Mouse (Mus musculus): ENCODE measurements at regions not wholly inside any gene's neighbourhood (a gene's known extent, or its start where the extent isn't known, plus 50 kb on each side); places are given as distances from the start of the nearest gene placed in this dataset.

GRCm38 (mm10) chr17:87513822-87514221 is 67.1 kb upstream of the Calm2 start:
- H3K27me3 ChIP-seq (ENCODE audit: control insufficient read depth, insufficient read depth, insufficient read length) = no peaks in the 10 kb centered on the region
- no peak overlapping the region for H3K4me3 ChIP-seq
- no peak overlapping the region for H3K4me2 ChIP-seq (ENCODE audit: low read depth)
- H3K36me3 ChIP-seq (ENCODE audit: control insufficient read depth, insufficient read depth) = no peaks in the 10 kb centered on the region
- no peak overlapping the region for H3ac ChIP-seq (ENCODE audit: control insufficient read depth, insufficient read length)
- TF ChIP-seq POLR2AphosphoS2 (IDR thresholded peaks at IDR 0.05; ENCODE audit: insufficient read length, low read depth) = no peak
- TF ChIP-seq SRF (IDR thresholded peaks at IDR 0.05; ENCODE audit: control insufficient read depth, insufficient read length, low read depth) = no peak
- TF ChIP-seq CEBPB (IDR thresholded peaks at IDR 0.05; ENCODE audit: insufficient read depth, poor library complexity, severe bottlenecking) = no peak
- no peak for TF ChIP-seq TCF3 (IDR thresholded peaks at IDR 0.05; ENCODE audit: insufficient read length, low read depth)
- no peak for TF ChIP-seq POLR2A (IDR thresholded peaks at IDR 0.05; ENCODE audit: insufficient read length, low read depth)
- no peak for TF ChIP-seq MYOD1 (IDR thresholded peaks at IDR 0.05; ENCODE audit: control insufficient read depth in 1 of 3, insufficient read length in 2 of 3, low read depth in 2 of 3)
- H3K79me2 ChIP-seq (ENCODE audit: control insufficient read depth, insufficient read depth) = no peaks in the 10 kb centered on the region

DNA sequence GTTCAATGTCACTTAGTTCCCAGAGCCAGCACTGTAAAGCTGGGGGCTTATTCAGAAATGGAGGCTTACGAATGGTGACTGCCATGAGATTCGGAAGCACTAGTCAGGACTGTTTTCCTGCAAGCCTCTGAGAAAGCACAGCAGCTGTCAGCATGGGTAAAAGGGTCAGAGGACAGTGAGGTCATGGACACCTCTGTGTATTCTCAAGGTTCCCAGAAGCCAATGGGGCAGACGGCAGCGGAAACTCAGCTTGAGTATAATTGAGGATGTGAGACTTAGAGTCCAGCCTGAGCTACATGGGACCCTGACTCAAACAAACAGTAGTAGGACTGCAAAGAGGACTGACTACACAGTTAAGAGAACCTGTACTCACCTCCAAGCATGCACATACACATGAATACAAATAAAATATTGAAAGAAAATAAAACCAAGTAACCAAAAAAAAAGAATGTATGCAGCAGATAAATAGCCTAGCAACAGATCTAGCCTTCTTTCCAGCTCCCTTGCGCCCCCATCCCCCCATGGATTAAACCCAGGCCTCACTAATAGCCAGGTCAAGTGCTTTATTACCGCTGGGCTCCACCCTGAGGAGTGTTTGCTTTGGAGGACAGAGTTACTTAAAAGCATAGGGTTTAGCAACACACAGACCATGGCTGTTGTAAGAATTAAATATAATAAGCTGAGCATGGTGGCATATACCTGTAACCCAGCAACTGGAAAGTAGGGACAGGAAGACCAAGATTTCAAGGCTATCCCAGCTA is 67.8 kb upstream of the Calm2 start:
- TF ChIP-seq MYOG (IDR thresholded peaks at IDR 0.05; ENCODE audit: control insufficient read depth in 1 of 3, insufficient read depth in 1 of 3, insufficient read length in 2 of 3, low read depth in 2 of 3) = no peak
- TF ChIP-seq USF1 (IDR thresholded peaks at IDR 0.05; ENCODE audit: low read depth) = no peak
- no peak for TF ChIP-seq TCF3 (IDR thresholded peaks at IDR 0.05; ENCODE audit: insufficient read length, low read depth)
- TF ChIP-seq TCF12 (IDR thresholded peaks at IDR 0.05; ENCODE audit: insufficient read depth, poor library complexity, severe bottlenecking) = no peak
- Histone ChIP-seq H3K27me3 (ENCODE audit: control insufficient read depth, insufficient read depth, insufficient read length) (peaks cover 5% of the 10 kb centered on the region), H3K4me2 (ENCODE audit: low read depth) (no peak overlapping the region), H3ac (ENCODE audit: control insufficient read depth, insufficient read length) (no peak overlapping the region), H3K36me3 (ENCODE audit: control insufficient read depth, insufficient read depth) (no peaks in the 10 kb centered on the region), H3K4me3 (no peak overlapping the region), H3K79me2 (ENCODE audit: control insufficient read depth, insufficient read depth) (no peaks in the 10 kb centered on the region)

- Histone ChIP-seq H3K36me3 (ENCODE audit: control insufficient read depth, insufficient read depth) (no peaks in the 10 kb centered on the region), H3ac (ENCODE audit: control insufficient read depth, insufficient read length) (no peak overlapping the region), H3K4me2 (ENCODE audit: low read depth) (no peak overlapping the region), H3K27me3 (ENCODE audit: control insufficient read depth, insufficient read depth, insufficient read length) (peaks cover 9% of the 10 kb centered on the region), H3K4me3 (no peak overlapping the region), H3K79me2 (ENCODE audit: control insufficient read depth, insufficient read depth) (no peaks in the 10 kb centered on the region)
- no peak for TF ChIP-seq MYOD1 (IDR thresholded peaks at IDR 0.05; ENCODE audit: control insufficient read depth in 1 of 3, insufficient read length in 2 of 3, low read depth in 2 of 3)
- TF ChIP-seq POLR2A (IDR thresholded peaks at IDR 0.05; ENCODE audit: insufficient read length, low read depth) = no peak
- TF ChIP-seq POLR2AphosphoS2 (IDR thresholded peaks at IDR 0.05; ENCODE audit: insufficient read length, low read depth) = no peak
- no peak for TF ChIP-seq TCF12 (IDR thresholded peaks at IDR 0.05; ENCODE audit: insufficient read depth, poor library complexity, severe bottlenecking)
- TF ChIP-seq MAX (IDR thresholded peaks at IDR 0.05; ENCODE audit: low read depth) = no peak
- no peak for TF ChIP-seq CEBPB (IDR thresholded peaks at IDR 0.05; ENCODE audit: insufficient read depth, poor library complexity, severe bottlenecking)
- no peak for TF ChIP-seq MYOG (IDR thresholded peaks at IDR 0.05; ENCODE audit: control insufficient read depth in 1 of 3, insufficient read depth in 1 of 3, insufficient read length in 2 of 3, low read depth in 2 of 3)
- TF ChIP-seq REST (IDR thresholded peaks at IDR 0.05; ENCODE audit: insufficient read depth, insufficient read length) = no peak
- no peak for TF ChIP-seq SRF (IDR thresholded peaks at IDR 0.05; ENCODE audit: control insufficient read depth, insufficient read length, low read depth)
- TF ChIP-seq E2F4 (IDR thresholded peaks at IDR 0.05; ENCODE audit: insufficient read depth) = no peak
- TF ChIP-seq TCF3 (IDR thresholded peaks at IDR 0.05; ENCODE audit: insufficient read length, low read depth) = no peak
- no peak for TF ChIP-seq USF1 (IDR thresholded peaks at IDR 0.05; ENCODE audit: low read depth)
Measured at GRCm38 (mm10) chr17:87517258-87517657, 70.5 kb upstream of the Calm2 start.

- H3K36me3 ChIP-seq (ENCODE audit: control insufficient read depth, insufficient read depth) = no peaks in the 10 kb centered on the region
- no peak overlapping the region for H3ac ChIP-seq (ENCODE audit: control insufficient read depth, insufficient read length)
- no peaks in the 10 kb centered on the region for H3K79me2 ChIP-seq (ENCODE audit: control insufficient read depth, insufficient read depth)
- no peak overlapping the region for H3K4me2 ChIP-seq (ENCODE audit: low read depth)
- TF ChIP-seq POLR2A (IDR thresholded peaks at IDR 0.05; ENCODE audit: insufficient read length, low read depth) (no peak), CEBPB (IDR thresholded peaks at IDR 0.05; ENCODE audit: insufficient read depth, poor library complexity, severe bottlenecking) (no peak), POLR2AphosphoS2 (IDR thresholded peaks at IDR 0.05; ENCODE audit: insufficient read length, low read depth) (no peak), SRF (IDR thresholded peaks at IDR 0.05; ENCODE audit: control insufficient read depth, insufficient read length, low read depth) (no peak), TCF12 (IDR thresholded peaks at IDR 0.05; ENCODE audit: insufficient read depth, poor library complexity, severe bottlenecking) (no peak), MYOD1 (IDR thresholded peaks at IDR 0.05; ENCODE audit: control insufficient read depth in 1 of 3, insufficient read length in 2 of 3, low read depth in 2 of 3) (no peak), MYOG (IDR thresholded peaks at IDR 0.05; ENCODE audit: control insufficient read depth in 1 of 3, insufficient read depth in 1 of 3, insufficient read length in 2 of 3, low read depth in 2 of 3) (no peak)
- H3K4me3 ChIP-seq = no peak overlapping the region
- H3K27me3 ChIP-seq (ENCODE audit: control insufficient read depth, insufficient read depth, insufficient read length) = peaks cover 9% of the 10 kb centered on the region
Measured at GRCm38 (mm10) chr17:87519454-87519853, 72.7 kb upstream of the Calm2 start.

GRCm38 (mm10) chr17:87520841-87521240 is 74.1 kb upstream of the Calm2 start:
- H3K27me3 ChIP-seq (ENCODE audit: control insufficient read depth, insufficient read depth, insufficient read length) = peaks cover 9% of the 10 kb centered on the region
- H3ac ChIP-seq (ENCODE audit: control insufficient read depth, insufficient read length) = no peak overlapping the region
- H3K36me3 ChIP-seq (ENCODE audit: control insufficient read depth, insufficient read depth) = no peaks in the 10 kb centered on the region
- H3K79me2 ChIP-seq (ENCODE audit: control insufficient read depth, insufficient read depth) = no peaks in the 10 kb centered on the region
- TF ChIP-seq MYOD1 (IDR thresholded peaks at IDR 0.05; ENCODE audit: control insufficient read depth in 1 of 3, insufficient read length in 2 of 3, low read depth in 2 of 3) (no peak), TCF3 (IDR thresholded peaks at IDR 0.05; ENCODE audit: insufficient read length, low read depth) (no peak), POLR2A (IDR thresholded peaks at IDR 0.05; ENCODE audit: insufficient read length, low read depth) (no peak), SRF (IDR thresholded peaks at IDR 0.05; ENCODE audit: control insufficient read depth, insufficient read length, low read depth) (no peak), REST (IDR thresholded peaks at IDR 0.05; ENCODE audit: insufficient read depth, insufficient read length) (no peak), MAX (IDR thresholded peaks at IDR 0.05; ENCODE audit: low read depth) (no peak), POLR2AphosphoS2 (IDR thresholded peaks at IDR 0.05; ENCODE audit: insufficient read length, low read depth) (no peak), E2F4 (IDR thresholded peaks at IDR 0.05; ENCODE audit: insufficient read depth) (no peak), TCF12 (IDR thresholded peaks at IDR 0.05; ENCODE audit: insufficient read depth, poor library complexity, severe bottlenecking) (no peak), CEBPB (IDR thresholded peaks at IDR 0.05; ENCODE audit: insufficient read depth, poor library complexity, severe bottlenecking) (no peak), USF1 (IDR thresholded peaks at IDR 0.05; ENCODE audit: low read depth) (no peak)
- no peak overlapping the region for H3K4me2 ChIP-seq (ENCODE audit: low read depth)
- no peak overlapping the region for H3K4me3 ChIP-seq

All from myocyte (in vitro differentiated cells).